Mouse (Mus musculus) erythroblast, embryonic 14.5 days (primary cell): ENCODE measurements at regions not wholly inside any gene's neighbourhood (a gene's known extent, or its start where the extent isn't known, plus 50 kb on each side); places are given as distances from the start of the nearest gene placed in this dataset.

Source experiments
- GATA1 ChIP-seq: IDR thresholded peaks from 2 replicates; pipeline ENCODE4 v1.6.1; 2012; ENCODE audit warnings: low read length, inconsistent platforms, mixed read lengths
- TAL1 ChIP-seq: IDR thresholded peaks from 3 replicates; pipeline ENCODE4 v1.6.1; 2012; ENCODE audit warnings: low read length, inconsistent platforms, mixed read lengths

GRCm38 (mm10) chr10:84036131-84036877 is 313.6 kb downstream of the 1500009L16Rik start:
- TF ChIP-seq GATA1 = no peak
- TF ChIP-seq TAL1 = no peak
